Mouse (Mus musculus) embryo, embryonic 10.5 days (tissue): ENCODE data around the gene Rab11fip4.
"Not testable (repeated sequence)": the region's sequence is repeated elsewhere in the genome, so short reads cannot be mapped to it uniquely, and the experiment has no call there.

Experiments
- DNase-seq: peaks from one replicate; pipeline ENCODE4 v3.0.0-alpha.2; 2015; ENCODE audit warnings: low spot score

Rab11fip4 gene

GRCm38 (mm10) chr11:79679929-79680328 is 88.9 kb downstream of the Rab11fip4 start:
- DNase-seq, result no peak

GRCm38 (mm10) chr11:79680559-79680958 is 89.5 kb downstream of the Rab11fip4 start:
- no peak for DNase-seq

- DNase-seq, result no peak
Measured at GRCm38 (mm10) chr11:79681182-79681581, 90.2 kb downstream of the Rab11fip4 start.

- no peak for DNase-seq
Measured at GRCm38 (mm10) chr11:79681798-79682197, 90.8 kb downstream of the Rab11fip4 start.

GRCm38 (mm10) chr11:79685109-79685508 is 94.1 kb downstream of the Rab11fip4 start:
- no peak for DNase-seq

DNA sequence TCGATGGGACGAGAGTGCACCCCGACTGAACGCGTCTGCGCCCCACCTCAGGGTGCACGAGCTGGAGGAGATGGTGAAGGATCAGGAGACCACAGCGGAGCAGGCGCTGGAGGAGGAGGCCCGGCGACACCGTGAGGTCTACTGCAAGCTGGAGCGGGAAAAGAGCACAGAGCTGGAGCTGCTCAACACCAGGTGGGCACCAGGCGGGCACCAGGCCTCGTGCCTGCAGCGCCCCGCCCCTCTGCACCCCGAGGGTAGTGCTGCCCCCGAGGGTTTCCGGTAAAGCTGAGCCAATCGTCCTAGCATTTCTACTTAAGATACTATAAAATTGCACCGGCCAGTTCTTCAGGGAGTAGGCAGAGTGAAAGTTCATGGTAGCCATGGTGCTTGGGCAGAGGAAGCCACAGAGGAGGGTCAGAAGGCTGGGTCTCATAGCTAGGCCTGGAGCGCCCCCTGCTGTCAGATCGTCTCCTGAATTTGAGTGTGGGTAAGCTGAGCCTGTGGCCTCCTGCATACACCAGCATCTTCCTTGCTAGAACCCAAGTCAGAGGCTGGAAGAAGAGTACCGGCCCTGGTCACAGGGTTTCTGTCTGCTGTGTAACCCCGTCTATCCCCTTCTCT is 95.6 kb downstream of the Rab11fip4 start:
- peak; percentile 95 for DNase-seq

GRCm38 (mm10) chr11:79689916-79690315 is 98.9 kb downstream of the Rab11fip4 start:
- DNase-seq, result no peak

GRCm38 (mm10) chr11:79691513-79691912 is 100.5 kb downstream of the Rab11fip4 start:
- DNase-seq, result no peak

DNA sequence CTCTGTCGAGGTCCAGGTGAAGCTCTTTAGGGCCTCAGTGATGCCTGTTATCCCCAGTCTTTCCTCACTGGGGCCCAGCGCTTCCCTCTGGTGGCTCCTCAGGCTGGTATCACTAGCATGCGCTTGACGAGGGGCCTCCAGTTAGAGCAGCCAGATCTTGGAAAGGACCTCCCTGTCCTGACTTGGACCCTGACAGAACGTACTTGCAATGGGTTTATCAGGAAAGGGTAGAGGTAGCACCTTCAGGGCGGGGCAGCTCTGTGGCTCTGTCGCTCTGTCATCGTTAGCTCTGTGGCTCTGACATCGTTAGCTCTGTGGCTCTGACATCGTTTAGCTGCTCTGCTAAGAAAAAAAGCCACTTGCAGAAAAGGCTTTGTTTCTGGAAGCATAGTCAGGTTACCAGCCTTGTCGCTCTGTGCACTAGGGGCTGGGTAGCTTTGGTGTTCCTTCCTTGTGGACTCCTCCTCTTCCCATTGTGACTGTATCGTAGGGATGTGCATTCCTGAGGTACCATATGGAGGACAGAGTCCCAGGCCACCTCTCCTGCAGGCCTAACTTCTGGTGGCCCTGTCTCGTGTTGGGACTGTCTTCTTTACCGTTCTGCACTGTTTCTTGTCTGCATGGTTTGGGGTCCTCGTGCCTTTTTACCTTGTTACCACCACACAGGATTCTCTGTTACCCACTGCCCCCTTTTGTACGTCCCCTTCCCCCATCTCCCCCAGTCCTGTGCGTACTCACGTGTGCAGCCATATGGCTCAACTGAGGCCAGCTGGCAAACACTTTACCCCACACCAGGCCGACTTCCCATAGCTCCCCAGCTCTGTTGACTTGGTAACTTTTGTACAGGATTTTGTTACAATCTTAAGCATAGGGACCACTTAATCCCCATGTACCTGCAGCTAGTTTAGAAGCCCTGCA is 105.6 kb downstream of the Rab11fip4 start:
- DNase-seq, result no peak

DNA sequence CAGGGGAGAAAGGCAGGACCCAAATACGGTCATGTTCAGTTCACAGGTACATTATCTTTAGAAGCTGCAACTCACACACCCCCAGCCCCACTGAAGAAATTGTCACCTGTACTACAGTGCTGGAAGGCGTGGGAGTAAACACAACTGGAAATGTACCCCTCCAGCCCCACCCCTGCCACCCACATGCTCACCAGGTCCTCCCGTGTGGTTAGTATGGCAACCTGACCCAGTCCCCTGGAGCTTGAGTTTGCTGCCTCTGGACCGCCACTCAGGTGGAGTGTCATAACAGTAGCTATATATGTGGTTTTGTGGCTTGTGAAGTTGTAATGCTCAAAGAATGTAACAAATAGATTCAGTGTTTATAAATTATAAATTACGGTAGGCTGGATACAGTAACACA is 107.1 kb downstream of the Rab11fip4 start:
- no peak for DNase-seq

- not testable (repeated sequence) for DNase-seq
Measured at GRCm38 (mm10) chr11:79698542-79698941, 107.5 kb downstream of the Rab11fip4 start.

DNA sequence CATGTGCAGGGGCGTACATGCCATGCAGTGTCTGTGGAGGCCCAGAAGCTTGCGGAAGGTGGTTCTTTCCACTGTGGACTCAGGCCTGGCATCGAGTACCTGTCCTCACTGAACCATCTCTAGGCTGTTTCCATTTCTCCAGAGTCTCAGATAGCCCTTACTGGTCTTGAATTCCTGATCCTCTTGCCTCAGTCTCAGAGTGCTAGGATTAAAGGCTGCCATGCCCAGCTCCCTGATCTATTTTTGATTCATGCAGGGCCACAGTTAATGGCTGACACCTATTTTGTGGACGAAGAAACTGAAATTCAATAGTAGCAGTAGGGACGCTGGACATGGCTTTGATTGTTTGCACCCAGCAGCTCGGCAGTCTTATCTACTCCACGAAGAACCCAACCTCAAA is 110.5 kb downstream of the Rab11fip4 start:
- no peak for DNase-seq

- DNase-seq, result no peak
Measured at GRCm38 (mm10) chr11:79702092-79702491, 111.1 kb downstream of the Rab11fip4 start.

- DNase-seq, result peak; percentile 79
Measured at GRCm38 (mm10) chr11:79703452-79703851, 112.4 kb downstream of the Rab11fip4 start.

DNA sequence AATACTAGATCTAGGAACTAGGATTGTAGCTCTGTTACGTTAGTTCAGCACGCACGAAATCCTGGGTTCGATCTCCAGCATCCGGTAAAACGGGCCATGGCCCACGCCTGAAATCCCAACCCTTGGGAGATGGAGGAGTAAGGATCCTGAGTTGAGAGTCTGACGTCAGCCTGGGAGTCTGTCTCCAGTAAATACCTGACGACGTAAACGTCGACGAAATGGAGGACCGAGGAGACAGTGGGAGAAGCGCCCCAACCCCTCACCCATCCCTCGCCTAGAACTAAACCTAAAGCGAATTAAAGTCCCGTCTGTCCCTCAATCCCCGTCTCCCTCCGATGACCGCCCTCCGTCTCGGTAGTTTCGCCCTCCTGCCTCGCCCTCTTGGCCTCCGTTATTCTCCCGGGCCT is 112.9 kb downstream of the Rab11fip4 start:
- peak; percentile 83 for DNase-seq

- peak; percentile 95 for DNase-seq
Measured at GRCm38 (mm10) chr11:79704318-79705150, 113.5 kb downstream of the Rab11fip4 start.

DNA sequence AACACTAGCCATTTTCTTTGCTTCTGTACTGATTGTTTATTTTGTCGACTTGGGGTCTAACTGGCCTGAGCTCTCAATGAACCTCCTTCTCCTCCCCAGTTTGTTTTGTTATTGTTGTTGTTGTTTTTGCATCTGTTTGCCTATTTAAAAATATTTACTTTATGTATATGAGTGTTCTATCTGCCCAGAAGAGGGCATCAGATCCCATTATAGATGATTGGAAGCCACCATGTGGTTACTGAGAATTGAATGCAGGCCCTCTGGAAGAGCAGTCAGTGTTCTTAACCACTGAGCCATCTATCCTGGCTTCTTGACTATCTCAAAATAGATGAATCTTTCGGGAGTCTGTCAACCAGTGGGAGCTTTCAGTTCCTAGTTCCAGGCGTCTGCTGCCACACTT is 116.1 kb downstream of the Rab11fip4 start:
- no peak for DNase-seq

DNA sequence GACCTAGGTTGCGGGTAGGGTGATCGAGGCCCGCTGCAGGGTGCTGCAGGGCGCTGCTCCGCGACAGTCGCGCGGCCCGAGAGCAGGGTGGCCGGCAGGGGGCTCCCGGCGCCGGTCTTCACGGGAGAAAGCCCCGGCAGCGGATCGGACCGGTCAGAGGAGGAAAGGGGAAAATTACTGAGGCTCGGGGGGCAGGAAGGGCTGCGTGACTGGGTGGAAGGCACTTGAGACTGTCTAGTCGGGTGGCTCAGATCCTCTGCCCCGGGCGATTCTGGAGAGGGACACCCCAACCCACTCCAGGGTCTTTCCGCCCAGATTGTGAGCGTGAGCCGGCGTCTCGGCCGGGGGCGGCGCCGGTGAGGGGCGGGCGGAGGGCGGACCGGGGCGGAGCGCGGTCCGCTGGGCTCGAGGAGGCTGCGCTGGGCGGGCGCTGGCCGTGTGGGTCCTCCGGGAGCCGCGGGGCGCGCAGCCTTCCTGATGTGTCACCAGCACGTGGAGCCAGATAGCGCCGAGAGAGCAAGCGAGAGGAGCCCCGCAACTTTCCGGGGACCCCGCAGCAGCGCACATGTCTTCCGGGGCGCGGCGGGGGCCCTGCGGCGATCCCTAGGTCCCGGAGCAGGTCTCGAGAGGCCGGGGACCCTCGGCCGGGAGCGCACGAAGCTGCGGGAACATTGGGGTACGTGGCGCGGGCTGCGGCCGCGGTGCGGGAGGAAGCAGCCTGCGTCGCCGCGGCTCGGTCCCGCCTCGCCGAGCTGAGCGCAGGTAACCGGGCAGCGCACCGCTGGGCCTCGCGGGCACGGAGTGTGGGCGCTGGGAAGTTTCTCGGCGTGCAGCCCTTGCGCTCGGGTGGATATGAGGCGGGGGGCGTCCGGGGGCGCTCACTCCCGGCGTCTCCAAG is 120.1 kb downstream of the Rab11fip4 start:
- peak; percentile 87 for DNase-seq

DNA sequence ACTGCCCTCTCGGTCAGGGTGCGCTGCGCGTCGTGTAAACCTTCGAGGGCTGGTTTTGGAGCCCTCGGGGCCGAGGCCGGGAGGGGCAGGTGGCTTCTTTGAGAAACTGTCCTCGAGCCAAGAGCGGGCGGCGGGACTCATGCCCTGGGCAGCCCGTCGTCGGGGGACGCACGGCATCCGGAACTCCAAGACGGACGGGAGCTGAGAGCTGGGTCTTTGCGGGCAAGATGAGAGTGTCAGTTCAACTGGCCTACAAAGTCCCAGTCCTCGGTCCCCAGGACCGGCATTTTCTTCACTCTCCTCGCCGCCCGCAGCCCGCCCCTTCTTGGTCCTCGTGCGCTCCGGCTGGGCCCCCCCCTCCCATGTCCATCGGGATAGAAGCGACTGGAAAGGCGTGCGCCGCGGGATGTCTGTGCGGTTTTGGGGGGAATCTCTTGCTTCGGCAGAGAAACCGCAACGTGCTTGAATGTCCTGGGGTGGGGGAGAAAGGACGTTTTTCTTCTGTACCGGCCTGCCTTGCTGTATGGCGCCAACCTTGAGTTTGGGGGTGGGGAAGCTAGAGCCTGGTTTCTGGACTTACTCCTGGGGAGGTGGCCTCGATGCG is 120.9 kb downstream of the Rab11fip4 start:
- peak; percentile 56 for DNase-seq

DNA sequence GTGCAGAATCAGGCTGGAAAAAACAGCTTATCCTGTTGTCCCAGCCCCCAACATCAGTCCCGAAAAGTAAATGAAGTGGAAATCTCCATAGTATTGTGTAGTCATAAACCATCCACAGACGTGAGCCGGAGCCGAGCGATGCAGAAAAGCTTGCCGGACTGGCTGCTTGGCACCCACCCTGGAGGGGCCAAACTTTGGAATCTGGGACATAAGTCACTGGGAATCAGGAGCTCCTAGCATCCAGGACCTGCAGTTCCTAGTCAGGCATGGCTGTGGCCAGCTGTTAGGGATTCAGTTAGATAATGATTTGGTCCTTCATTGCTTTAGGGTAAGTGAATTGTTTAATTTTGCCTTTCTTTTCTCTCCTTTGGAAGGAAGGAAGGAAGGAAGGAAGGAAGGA is 122.2 kb downstream of the Rab11fip4 start:
- DNase-seq, result peak; percentile 9

DNA sequence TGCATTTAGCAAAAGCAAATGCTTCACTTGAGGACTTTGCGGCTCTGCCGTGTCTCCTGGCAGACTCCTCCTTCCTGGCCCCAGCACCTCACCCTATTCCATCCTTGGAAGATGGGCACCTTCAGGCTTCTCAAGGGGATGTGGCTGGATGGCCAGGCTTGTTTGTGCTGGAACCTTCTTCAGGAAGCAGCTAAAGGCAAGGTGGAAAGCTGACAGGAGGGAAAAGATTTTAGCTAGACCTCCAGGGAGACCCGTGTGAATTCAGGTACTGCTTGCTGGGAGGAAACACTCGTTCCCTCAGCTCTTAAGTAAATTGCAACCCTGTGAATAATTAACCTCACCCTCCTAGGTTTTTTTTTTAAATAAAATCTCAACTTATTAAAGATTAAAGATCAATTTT is 122.7 kb downstream of the Rab11fip4 start:
- DNase-seq, result no peak
